Mouse (Mus musculus) gastrocnemius, postnatal 10 days (tissue): ENCODE results near the gene Gm21905. TPM values are rescaled to one million over a fixed set of nuclear protein-coding genes. Genes with fewer than 3 reads are reported as not detected.

Experiments
- total RNA-seq, 2 experiments: library from RNA; stranded (reverse); gene quantifications; 2 replicates each; pipeline ENCODE4 v1.2.3; 2021

Gm21905 gene
- total RNA-seq, 2 experiments from 2014 or later, result not detected

Other genes with a start within 250 kb of the Gm21905 start
- gene Atp8a1, start 99.0 kb downstream of the Gm21905 start, total RNA-seq, result 10 to 100 TPM in 1 of 2 experiments, 1 to 10 TPM in 1; 9.7 to 11.3 TPM
- gene Gm5108, start 4.8 kb downstream of the Gm21905 start, total RNA-seq, result not detected
- not detected for gene Grxcr1, start 85.4 kb upstream of the Gm21905 start, total RNA-seq